Mouse (Mus musculus) spleen, postnatal 10 days (tissue): ENCODE data around the gene Vmn2r36.
"Not testable (repeated sequence)": the region's sequence is repeated elsewhere in the genome, so short reads cannot be mapped to it uniquely, and the experiment has no call there.

Experiments
- DNase-seq, 2 experiments: peaks; one replicate each; pipeline ENCODE4 v3.0.0; 2021 to 2022; ENCODE audit warnings: low spot score in 2 of 2

Gene Vmn2r36

GRCm38 (mm10) chr7:7902395-7902794, at the start of gene Vmn2r36:
Gene Vmn2r36 (minus strand): TSS chr7:7902495.
- not testable (repeated sequence) for DNase-seq
